Mouse (Mus musculus): ENCODE measurements around the gene Aarsd1.
"Not testable (repeated sequence)": the region's sequence is repeated elsewhere in the genome, so short reads cannot be mapped to it uniquely, and the experiment has no call there.

Gene Aarsd1

GRCm38 (mm10) chr11:101446860-101447259 lies 29.4 kb upstream of the Aarsd1 start:
- DNase-seq, result not testable (repeated sequence)

GRCm38 (mm10) chr11:101446319-101446718 lies 28.9 kb upstream of the Aarsd1 start:
- DNase-seq, result no peak

GRCm38 (mm10) chr11:101442760-101443159 lies 25.3 kb upstream of the Aarsd1 start:
- DNase-seq, result no peak

GRCm38 (mm10) chr11:101442127-101442693 lies 24.8 kb upstream of the Aarsd1 start, which contains the start of gene Rpl27:
Rpl27 (plus strand) TSS chr11:101442298.
- DNase-seq, result peak; percentile 94

- DNase-seq, result not testable (repeated sequence)
These were observed 24.2 kb upstream of the Aarsd1 start for GRCm38 (mm10) chr11:101441450-101442126.

- not testable (repeated sequence) for DNase-seq
These were observed 20.6 kb upstream of the Aarsd1 start for GRCm38 (mm10) chr11:101438006-101438405.

- no peak for DNase-seq
These were observed 19.5 kb upstream of the Aarsd1 start for GRCm38 (mm10) chr11:101436916-101437315.

GRCm38 (mm10) chr11:101435831-101436230 lies 18.4 kb upstream of the Aarsd1 start:
- DNase-seq, result no peak

GRCm38 (mm10) chr11:101433396-101433795 lies 16.0 kb upstream of the Aarsd1 start:
- no peak for DNase-seq

- DNase-seq, result no peak
These were observed 13.9 kb upstream of the Aarsd1 start for GRCm38 (mm10) chr11:101431327-101431726.

GRCm38 (mm10) chr11:101426165-101426564 lies 8.8 kb upstream of the Aarsd1 start:
- no peak for DNase-seq

- peak; percentile 99 for DNase-seq
These were observed 7.8 kb upstream of the Aarsd1 start, which contains the start of the genes Rundc1 and Ptges3l for GRCm38 (mm10) chr11:101424925-101425813. Rundc1 (plus strand) TSS chr11:101425085. Ptges3l (minus strand) TSS chr11:101425333.

GRCm38 (mm10) chr11:101424105-101424851 lies 6.9 kb upstream of the Aarsd1 start, which contains the start of gene Gm27029:
Gm27029 (minus strand) TSS chr11:101424796.
- no peak for DNase-seq

GRCm38 (mm10) chr11:101420148-101420547 lies 2.7 kb upstream of the Aarsd1 start:
- no peak for DNase-seq

- no peak for DNase-seq
These were observed 2.2 kb upstream of the Aarsd1 start for GRCm38 (mm10) chr11:101419610-101420009.

GRCm38 (mm10) chr11:101418991-101419390 lies 1.6 kb upstream of the Aarsd1 start:
- DNase-seq, result no peak

GRCm38 (mm10) chr11:101416433-101417100 lies 848 bp downstream of the Aarsd1 start:
- DNase-seq, result no peak

- DNase-seq, result no peak
These were observed 2.1 kb downstream of the Aarsd1 start for GRCm38 (mm10) chr11:101415306-101415705.

- DNase-seq, result peak; percentile 79
These were observed 22.3 kb downstream of the Aarsd1 start for GRCm38 (mm10) chr11:101395110-101395509.

- no peak for DNase-seq
These were observed 35.6 kb downstream of the Aarsd1 start for GRCm38 (mm10) chr11:101381817-101382216.

- DNase-seq, result no peak
These were observed 38.5 kb downstream of the Aarsd1 start for GRCm38 (mm10) chr11:101378926-101379325.

GRCm38 (mm10) chr11:101378196-101378595 lies 39.2 kb downstream of the Aarsd1 start:
- DNase-seq, result not testable (repeated sequence)

All from right cerebral cortex, postnatal 14 days (tissue).